Comparison of ENCODE assay signal across 17 mouse cellular contexts in the genomic region with DNA sequence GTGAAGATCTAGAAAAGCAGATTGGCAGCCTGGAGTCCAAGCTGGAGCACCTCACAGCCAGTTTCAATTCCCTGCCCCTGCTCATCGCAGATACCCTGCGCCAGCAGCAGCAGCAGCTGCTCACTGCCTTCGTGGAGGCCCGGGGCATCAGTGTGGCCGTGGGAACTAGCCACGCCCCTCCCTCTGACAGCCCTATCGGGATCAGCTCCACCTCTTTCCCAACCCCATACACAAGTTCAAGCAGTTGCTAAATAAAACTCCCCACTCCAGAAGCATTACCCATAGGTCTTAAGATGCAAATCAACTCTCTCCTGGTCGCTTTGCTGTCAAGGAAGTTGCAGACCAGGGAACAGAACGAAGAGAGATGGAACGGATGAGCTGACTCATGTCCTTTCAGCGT. TPM values are rescaled to one million over a fixed set of nuclear protein-coding genes. Genes with fewer than 3 reads are reported as not detected.
DNase-seq lines count a peak whose midpoint lies in the region; ATAC-seq and TF ChIP-seq lines count a peak whose summit lies in the region.
"Had no signal": no experiment of that assay in that cellular context is flagged by ENCODE, and none has a peak within 500 bp of the region (broad histone marks: within the 10 kb centered on the region; RNA-seq: fewer than 3 reads in every experiment).

No protein-coding gene starts in this region.

- DNase-seq in heart, adult 9 months (ENCODE audit: low spot score in 2 of 2), result no peak
- DNase-seq in lung, embryonic 14.5 days, result peak; percentile 73
- no peak for DNase-seq in lung, postnatal 25 days (ENCODE audit: low spot score)
- DNase-seq in MEL (ENCODE audit: low read depth, low spot score), result peak; percentile 19
- DNase-seq in lung, postnatal 10 days, result peak; percentile 45
- DNase-seq in thymus, postnatal 25 days, result no peak
- DNase-seq: cerebellum, adult 8-10 months; gastrocnemius, postnatal 36 days; kidney, postnatal 10 days; liver, embryonic 13.5 days; right cerebral cortex, postnatal 4 days had no signal

- TF ChIP-seq POLR2A in MEL (IDR thresholded peaks at IDR 0.05; ENCODE audit: control insufficient read depth in 1 of 2, insufficient read depth in 1 of 2, low read depth in 1 of 2, low read length in 2 of 2, poor library complexity in 1 of 2), result no peak

- no peak for TF ChIP-seq CTCF in lung, embryonic 14.5 days (IDR thresholded peaks at IDR 0.05; ENCODE audit: low read depth)
- no peak for TF ChIP-seq CTCF in MEL (IDR thresholded peaks at IDR 0.05 in 2 of 3, conservative IDR thresholded peaks at IDR 0.05 in 1 of 3; ENCODE audit: control insufficient read depth in 1 of 3, insufficient read depth in 1 of 3, low read depth in 2 of 3, low read length in 3 of 3, poor library complexity in 1 of 3, severe bottlenecking in 1 of 3)

- no peak for TF ChIP-seq EP300 in MEL (IDR thresholded peaks at IDR 0.05; ENCODE audit: low read depth in 1 of 2, low read length in 2 of 2)

- peaks cover 10 to 19% of the 10 kb centered on the region in 2 experiments for H3K4me1 ChIP-seq in heart, embryonic 14.5 days (ENCODE audit: control insufficient read depth in 2 of 2, insufficient read depth in 2 of 2, low read length in 2 of 2)
- H3K4me1 ChIP-seq in lung, embryonic 14.5 days (ENCODE audit: insufficient read depth), result peaks cover 4% of the 10 kb centered on the region; the same call in 1 of the 2 replicates
- H3K4me1 ChIP-seq in MEL (ENCODE audit: control insufficient read depth in 1 of 2, insufficient read depth in 2 of 2, low read length in 2 of 2), result peaks cover 0 to 5% of the 10 kb centered on the region in 2 experiments; a peak in 1 of 4 replicates
- H3K4me1 ChIP-seq: liver, embryonic 13.5 days had no signal

- 8% methylated on average over 11 of the region's 11 CpGs for WGBS in heart, embryonic 14.5 days
- 26% methylated on average over 11 of the region's 11 CpGs for WGBS in lung, embryonic 14.5 days

- no peaks in the 10 kb centered on the region for H3K79me2 ChIP-seq in MEL (ENCODE audit: control insufficient read depth, insufficient read depth, low read length, poor library complexity)

- ATAC-seq in heart, embryonic 14.5 days (ENCODE audit: insufficient number of reproducible peaks, insufficient read depth, low FRiP score, low read depth), result 0 out of 2 replicates have a peak, but pooled peaks have one; percentile 47
- ATAC-seq in lung, embryonic 14.5 days (ENCODE audit: insufficient read depth), result peak; percentile 54
- ATAC-seq in CD4-positive, CD25-positive, alpha-beta regulatory T cell, adult 4 months, result no peak
- ATAC-seq: forebrain, embryonic 15.5 days; hindbrain, embryonic 16.5 days; Patski had no signal

- TF ChIP-seq RAD21 in MEL (IDR thresholded peaks at IDR 0.05; ENCODE audit: low read depth, low read length), result no peak

- H3K27ac ChIP-seq in heart, embryonic 14.5 days (replicated peaks in 1 of 2; ENCODE audit: control insufficient read depth in 1 of 2, insufficient read depth in 1 of 2, low read depth in 2 of 2, low read length in 2 of 2), result no peak overlapping the region
- H3K27ac ChIP-seq in lung, embryonic 14.5 days (ENCODE audit: low read depth), result no peak overlapping the region
- no peak overlapping the region for H3K27ac ChIP-seq in MEL (ENCODE audit: control insufficient read depth, low read depth, low read length)
- H3K27ac ChIP-seq: forebrain, embryonic 15.5 days; liver, embryonic 13.5 days had no signal

- no peaks in the 10 kb centered on the region for H3K36me3 ChIP-seq in heart, embryonic 14.5 days (ENCODE audit: control insufficient read depth, insufficient read depth, low read length)
- H3K36me3 ChIP-seq in lung, embryonic 14.5 days (ENCODE audit: insufficient read depth), result no peaks in the 10 kb centered on the region
- H3K36me3 ChIP-seq in MEL (ENCODE audit: control insufficient read depth in 1 of 2, insufficient read depth in 2 of 2, low read length in 2 of 2), result no peaks in the 10 kb centered on the region
- H3K36me3 ChIP-seq: forebrain, embryonic 15.5 days; liver, embryonic 13.5 days had no signal

- peak overlapping the region; percentile 8 to 10; a peak in 3 of 4 replicates for H3K4me3 ChIP-seq in heart, embryonic 14.5 days (ENCODE audit: control insufficient read depth in 1 of 2, insufficient read depth in 1 of 2, low read depth in 1 of 2, low read length in 2 of 2)
- H3K4me3 ChIP-seq in lung, embryonic 14.5 days (ENCODE audit: low read depth, low read length), result no peak overlapping the region
- no peak overlapping the region for H3K4me3 ChIP-seq in MEL (ENCODE audit: control insufficient read depth in 1 of 2, insufficient read depth in 1 of 2, low read depth in 2 of 2, low read length in 2 of 2)
- H3K4me3 ChIP-seq: forebrain, embryonic 15.5 days; liver, embryonic 13.5 days; megakaryocyte, embryonic 14.5 days had no signal

- peak overlapping the region; percentile 59 for H3K4me2 ChIP-seq in heart, embryonic 14.5 days (ENCODE audit: low read length)
- H3K4me2 ChIP-seq in lung, embryonic 14.5 days, result peak overlapping the region; percentile 43
- H3K4me2 ChIP-seq: forebrain, embryonic 15.5 days; liver, embryonic 13.5 days had no signal

- no peaks in the 10 kb centered on the region for H3K9me3 ChIP-seq in heart, embryonic 14.5 days (ENCODE audit: control insufficient read depth, low read length)
- H3K9me3 ChIP-seq in lung, embryonic 14.5 days (ENCODE audit: low read depth, low read length), result no peaks in the 10 kb centered on the region
- no peaks in the 10 kb centered on the region for H3K9me3 ChIP-seq in MEL (replicated peaks; ENCODE audit: insufficient read depth, low read length)
- H3K9me3 ChIP-seq: forebrain, embryonic 15.5 days; liver, embryonic 13.5 days; megakaryocyte, embryonic 14.5 days had no signal

- peak overlapping the region; percentile 51; the same call in 1 of the 2 replicates for H3K9ac ChIP-seq in heart, embryonic 14.5 days (ENCODE audit: low read length)
- H3K9ac ChIP-seq in lung, embryonic 14.5 days, result no peak overlapping the region
- no peak overlapping the region for H3K9ac ChIP-seq in MEL (ENCODE audit: control insufficient read depth, low read depth, low read length, poor library complexity, severe bottlenecking)
- H3K9ac ChIP-seq: forebrain, embryonic 15.5 days; liver, embryonic 13.5 days had no signal

- H3K27me3 ChIP-seq in heart, embryonic 14.5 days (ENCODE audit: control insufficient read depth, insufficient read depth, low read length), result no peaks in the 10 kb centered on the region
- no peaks in the 10 kb centered on the region for H3K27me3 ChIP-seq in lung, embryonic 14.5 days (ENCODE audit: insufficient read depth, low read length)
- H3K27me3 ChIP-seq in MEL (ENCODE audit: control insufficient read depth in 1 of 2, insufficient read depth in 2 of 2, low read length in 2 of 2), result peaks cover 7 to 14% of the 10 kb centered on the region in 2 experiments
- H3K27me3 ChIP-seq: forebrain, embryonic 15.5 days; liver, embryonic 13.5 days had no signal

TF ChIP-seq in MEL, 35 proteins besides CTCF, POLR2A, EP300 and RAD21:
- TF ChIP-seq POLR2AphosphoS2 (IDR thresholded peaks at IDR 0.05; ENCODE audit: low read length) (no peak), ETS1 (IDR thresholded peaks at IDR 0.05; ENCODE audit: low read depth, low read length) (no peak), SMC3 (IDR thresholded peaks at IDR 0.05; ENCODE audit: low read depth, low read length) (no peak), E2F4 (IDR thresholded peaks at IDR 0.05; ENCODE audit: borderline replicate concordance, low read depth, low read length) (no peak), HCFC1 (IDR thresholded peaks at IDR 0.05; ENCODE audit: low read depth, low read length) (no peak), GABPA (IDR thresholded peaks at IDR 0.05; ENCODE audit: low read depth, low read length) (no peak), ELF1 (IDR thresholded peaks at IDR 0.05; ENCODE audit: low read depth, low read length) (no peak)

RNA-seq across cellular contexts. Expression of gene Adar, which starts 47.7 kb away (rescaled TPM):
- 8.0 and 9.4 TPM in 2 replicates for polyA plus RNA-seq in heart, embryonic 14.5 days (2014; fragmentation: Nextera tagmentation; extraction: Ambion mirVana)
- polyA plus RNA-seq in lung, embryonic 14.5 days (2014; fragmentation: Nextera tagmentation; extraction: Ambion mirVana), result 12.4 and 12.8 TPM in 2 replicates
- 26.1 and 26.7 TPM in 2 replicates for total RNA-seq in MEL (2012; rRNA removed)
- polyA plus RNA-seq in MEL (2012; ENCODE audit: insufficient read depth in 1 of 2, insufficient read length in 2 of 2, low read depth in 1 of 2, low replicate concordance in 2 of 2, missing spikeins in 1 of 2), result 100 to 1,000 TPM in 1 of 2 experiments, 10 to 100 TPM in 1; 45.1 to 124 TPM
- polyA plus RNA-seq in CD4-positive, CD25-positive, alpha-beta regulatory T cell, adult 4 months (2017; shearing (Covaris generic)), result 10 to 100 TPM; 62.1 to 94.4 TPM

Comparison
In these comparisons a context has a peak if more than half of its experiments do, and no peak if none do; other contexts are left out.
1. DNase-seq: peak in lung, embryonic 14.5 days (single experiment), MEL (single experiment) and lung, postnatal 10 days (single experiment); none in heart, adult 9 months (0 of 2), lung, postnatal 25 days (single experiment) and thymus, postnatal 25 days (single experiment).
2. H3K4me3 ChIP-seq: peak in heart, embryonic 14.5 days (2 of 2); none in lung, embryonic 14.5 days (single experiment) and MEL (0 of 2).